Mouse (Mus musculus): ENCODE measurements around the gene Olfr95.

GRCm38 (mm10) chr17:37221879-37222278 is 9.0 kb upstream of the Olfr95 start:
- TF ChIP-seq CTCF (IDR thresholded peaks at IDR 0.05; ENCODE audit: low read depth) (peak; percentile 64), EP300 (optimal IDR thresholded peaks at IDR 0.05) (no peak)
